Mouse (Mus musculus) stomach, postnatal 0 days (tissue): ENCODE data around the gene Slc25a40. TPM values are rescaled to one million over a fixed set of nuclear protein-coding genes. Genes with fewer than 3 reads are reported as not detected.

ENCODE experiments used
- ATAC-seq: fragments of 200-750 bp; cut with Nextera tagmentation; 2 replicates; pipeline ENCODE4 v1.8.0; 2017; ENCODE audit not compliant: low FRiP score, low TSS enrichment
- DNase-seq: peaks from one replicate; pipeline ENCODE4 v3.0.0-alpha.2; 2016; ENCODE audit warnings: low spot score
- H3K27ac ChIP-seq: fragments of 300-500 bp; sonication (generic); replicated peaks from 2 replicates; pipeline ENCODE4 v1.5.1; 2014; ENCODE audit warnings: mild to moderate bottlenecking, control low read depth
- H3K27me3 ChIP-seq: fragments of 300-500 bp; sonication (generic); 2 replicates; pipeline ENCODE4 v1.6.1; 2014; ENCODE audit warnings: low read length; ENCODE audit not compliant: control insufficient read depth, insufficient read depth
- H3K36me3 ChIP-seq: fragments of 300-500 bp; sonication (generic); 2 replicates; pipeline ENCODE4 v1.6.1; 2014; ENCODE audit warnings: low read length, mixed read lengths; ENCODE audit not compliant: control insufficient read depth, insufficient read depth
- H3K4me1 ChIP-seq: fragments of 300-500 bp; sonication (generic); replicated peaks from 2 replicates; pipeline ENCODE4 v1.6.1; 2014; ENCODE audit warnings: antibody characterized with exemption; ENCODE audit not compliant: control insufficient read depth, insufficient read depth
- H3K4me2 ChIP-seq: fragments of 300-500 bp; sonication (generic); replicated peaks from 2 replicates; pipeline ENCODE4 v1.6.1; 2014; ENCODE audit warnings: low read depth, mild to moderate bottlenecking, control low read depth, moderate library complexity
- H3K4me3 ChIP-seq: fragments of 300-500 bp; sonication (generic); 2 replicates; pipeline ENCODE4 v1.5.1; 2014; ENCODE audit warnings: low read depth, low read length, control low read depth
- H3K9ac ChIP-seq: fragments of 300-500 bp; sonication (generic); 2 replicates; pipeline ENCODE4 v1.6.1; 2014; ENCODE audit warnings: mild to moderate bottlenecking, low read length, control low read depth, mixed read lengths
- H3K9me3 ChIP-seq: fragments of 300-500 bp; sonication (generic); 2 replicates; pipeline ENCODE4 v1.6.1; 2016; ENCODE audit warnings: low read length; ENCODE audit not compliant: control insufficient read depth
- CTCF ChIP-seq: IDR thresholded peaks from 2 replicates; pipeline ENCODE4 v1.5.1; 2016; ENCODE audit warnings: antibody characterized with exemption, low read depth, mild to moderate bottlenecking, moderate library complexity
- EP300 ChIP-seq: optimal IDR thresholded peaks from 2 replicates; pipeline ENCODE3; 2016; ENCODE audit warnings: antibody characterized with exemption
- WGBS: fragments of 180-500 bp; shearing (Covaris S2); extraction: QIAGEN DNeasy Blood & Tissue Kit; methylation state at CpG from one replicate; pipeline ENCODE4 v1.1.7; 2014; 5-methylcytosine and 5-hydroxymethylcytosine counted together
- polyA plus RNA-seq: library from polyadenylated mRNA; unstranded; fragments of >200 nt; fragmentation: Nextera tagmentation; extraction: Ambion mirVana; gene quantifications from 2 replicates; pipeline ENCODE4 v1.2.1, GENCODE M21; 2015

Gene Slc25a40
- polyA plus RNA-seq, 1 experiment from 2014 or later, result 6.5 TPM

GRCm38 (mm10) chr5:8424116-8424515, 1.5 kb downstream of the Slc25a40 start:
- no peaks in the 10 kb centered on the region for H3K9me3 ChIP-seq
- H3K9ac ChIP-seq, result no peak overlapping the region
- H3K27me3 ChIP-seq, result no peaks in the 10 kb centered on the region
- peak overlapping the region; percentile 95; the same call in 1 of the 2 replicates for H3K4me2 ChIP-seq
- no peak for TF ChIP-seq EP300
- TF ChIP-seq CTCF, result no peak
- ATAC-seq (no peak), DNase-seq (no peak)
- no peak overlapping the region for H3K4me3 ChIP-seq
- H3K4me1 ChIP-seq, result no peaks in the 10 kb centered on the region
- no peaks in the 10 kb centered on the region for H3K36me3 ChIP-seq
- 38% methylated on average over 7 of the region's 7 CpGs for WGBS
- H3K27ac ChIP-seq, result no peak overlapping the region

GRCm38 (mm10) chr5:8425899-8426298, 3.2 kb downstream of the Slc25a40 start:
- Histone ChIP-seq H3K27ac (no peak overlapping the region), H3K4me1 (no peaks in the 10 kb centered on the region), H3K4me3 (no peak overlapping the region), H3K27me3 (no peaks in the 10 kb centered on the region), H3K9ac (no peak overlapping the region), H3K4me2 (no peak overlapping the region), H3K36me3 (no peaks in the 10 kb centered on the region), H3K9me3 (no peaks in the 10 kb centered on the region)
- no peak for TF ChIP-seq EP300
- no peak for TF ChIP-seq CTCF
- ATAC-seq, result no peak
- DNase-seq, result no peak
- WGBS, result 54% methylated on average over 5 of the region's 5 CpGs

GRCm38 (mm10) chr5:8437481-8438156, 15.0 kb downstream of the Slc25a40 start:
- ATAC-seq (no peak), DNase-seq (no peak)
- Histone ChIP-seq H3K9me3 (no peaks in the 10 kb centered on the region), H3K4me2 (no peak overlapping the region), H3K4me3 (no peak overlapping the region), H3K27me3 (no peaks in the 10 kb centered on the region), H3K27ac (no peak overlapping the region), H3K9ac (no peak overlapping the region), H3K36me3 (peaks cover 2% of the 10 kb centered on the region; the same call in 1 of the 2 replicates), H3K4me1 (no peaks in the 10 kb centered on the region)
- TF ChIP-seq EP300 (no peak), CTCF (no peak)
- WGBS, result 93% methylated on average over 5 of the region's 5 CpGs

- H3K36me3 ChIP-seq, result peaks cover 2% of the 10 kb centered on the region; the same call in 1 of the 2 replicates
- no peak overlapping the region for H3K4me2 ChIP-seq
- no peak overlapping the region for H3K9ac ChIP-seq
- H3K27me3 ChIP-seq, result no peaks in the 10 kb centered on the region
- no peak overlapping the region for H3K27ac ChIP-seq
- H3K9me3 ChIP-seq, result no peaks in the 10 kb centered on the region
- ATAC-seq (no peak), DNase-seq (no peak)
- no peaks in the 10 kb centered on the region for H3K4me1 ChIP-seq
- no peak overlapping the region for H3K4me3 ChIP-seq
- TF ChIP-seq CTCF, result no peak
- WGBS, result 46% methylated on average over 2 of the region's 2 CpGs
Observed at GRCm38 (mm10) chr5:8439095-8439494, 16.4 kb downstream of the Slc25a40 start.

- Histone ChIP-seq H3K27ac (no peak overlapping the region), H3K4me1 (no peaks in the 10 kb centered on the region), H3K4me2 (no peak overlapping the region), H3K36me3 (0 out of 2 replicates have a peak, but pooled peaks cover under 1% of the 10 kb centered on the region), H3K4me3 (no peak overlapping the region), H3K9me3 (no peaks in the 10 kb centered on the region), H3K9ac (no peak overlapping the region), H3K27me3 (no peaks in the 10 kb centered on the region)
- no peak for DNase-seq
- TF ChIP-seq CTCF (no peak), EP300 (no peak)
- no peak for ATAC-seq
Observed at GRCm38 (mm10) chr5:8455565-8455964, 32.9 kb downstream of the Slc25a40 start.

GRCm38 (mm10) chr5:8456561-8456960, 33.9 kb downstream of the Slc25a40 start:
- 73% methylated on average over 5 of the region's 5 CpGs for WGBS
- no peaks in the 10 kb centered on the region for H3K9me3 ChIP-seq
- no peak overlapping the region for H3K4me2 ChIP-seq
- DNase-seq, result no peak
- H3K9ac ChIP-seq, result no peak overlapping the region
- no peak overlapping the region for H3K27ac ChIP-seq
- no peak for TF ChIP-seq CTCF
- TF ChIP-seq EP300, result no peak
- ATAC-seq, result no peak
- no peaks in the 10 kb centered on the region for H3K27me3 ChIP-seq
- H3K4me1 ChIP-seq, result no peaks in the 10 kb centered on the region
- no peak overlapping the region for H3K4me3 ChIP-seq
- 0 out of 2 replicates have a peak, but pooled peaks cover 2% of the 10 kb centered on the region for H3K36me3 ChIP-seq
